Mouse (Mus musculus) c-Kit-positive CD71-positive TER-119-positive erythroid progenitor cells, embryonic 14.5 days (primary cell): ENCODE measurements around the gene Sdcbp2.

ENCODE experiments used
- DNase-seq: peaks from one replicate; pipeline ENCODE4 v3.0.0-alpha.2; 2013; ENCODE audit warnings: low spot score

Sdcbp2 gene

GRCm38 (mm10) chr2:151571873-151572700 lies at the start of gene Sdcbp2:
Gene Sdcbp2 (plus strand): TSS chr2:151572622.
- no peak for DNase-seq

- no peak for DNase-seq
These were observed 47.9 kb upstream of the Sdcbp2 start for GRCm38 (mm10) chr2:151524324-151525041.

DNA sequence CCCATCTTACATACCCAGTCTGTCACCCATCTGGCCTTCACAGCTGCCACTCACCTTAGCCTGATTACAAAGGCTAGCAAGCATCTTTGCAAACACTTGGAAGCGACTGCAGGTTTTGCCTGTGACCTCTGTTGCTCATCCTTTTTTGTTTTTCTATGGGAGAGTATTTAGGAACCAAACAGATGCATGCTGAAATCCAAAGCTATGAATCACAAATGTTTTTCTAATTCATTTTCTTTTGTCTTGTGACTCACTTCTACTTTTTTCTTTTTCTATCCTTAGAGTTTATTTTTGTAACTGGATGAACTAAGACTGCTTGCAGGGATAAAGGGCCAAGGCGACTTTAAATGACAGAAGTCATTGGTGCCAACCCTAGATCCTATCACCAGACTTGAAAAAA lies 46.9 kb upstream of the Sdcbp2 start:
- no peak for DNase-seq

GRCm38 (mm10) chr2:151528066-151528465 lies 44.4 kb upstream of the Sdcbp2 start:
- no peak for DNase-seq

DNA sequence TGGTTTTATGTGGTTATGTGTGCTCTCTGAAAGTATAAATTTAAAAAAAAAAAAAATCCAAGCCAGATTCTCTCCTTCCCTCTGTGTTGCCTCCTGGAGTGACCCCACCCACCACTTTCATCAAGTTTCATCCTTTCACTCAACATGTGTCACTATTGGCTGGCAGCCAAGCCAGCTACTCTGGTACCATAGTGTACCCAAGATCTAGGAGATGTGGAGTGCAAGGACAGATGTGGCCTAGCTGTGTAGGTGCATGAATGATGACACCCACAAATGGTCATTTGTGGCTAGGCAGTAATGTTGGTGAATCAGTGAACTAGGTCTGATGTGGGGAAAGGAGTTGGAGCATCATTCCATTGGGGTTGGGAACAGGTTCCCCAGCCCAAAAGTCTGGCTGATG lies 43.3 kb upstream of the Sdcbp2 start:
- DNase-seq, result no peak

- no peak for DNase-seq
These were observed 41.8 kb upstream of the Sdcbp2 start for GRCm38 (mm10) chr2:151530378-151531230.

DNA sequence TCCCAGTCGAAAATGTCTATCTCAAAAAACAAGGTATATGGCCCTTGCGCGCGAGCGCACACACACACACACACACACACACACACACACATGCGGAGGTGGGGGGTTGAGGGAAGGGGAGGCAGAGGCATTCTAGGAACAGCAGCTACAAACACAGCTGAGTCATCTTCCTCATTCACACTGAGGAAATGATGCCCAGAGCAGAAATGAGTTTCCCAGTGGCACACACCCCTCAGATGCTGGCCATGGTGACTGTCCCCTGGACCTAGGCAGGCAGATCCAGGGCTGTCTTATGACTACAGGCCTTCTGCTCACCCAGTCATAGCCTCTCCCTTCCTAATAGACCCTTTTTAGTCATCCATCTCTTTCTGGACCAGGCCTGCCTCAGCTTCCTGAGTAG lies 38.8 kb upstream of the Sdcbp2 start:
- DNase-seq, result no peak

- no peak for DNase-seq
These were observed 36.3 kb upstream of the Sdcbp2 start for GRCm38 (mm10) chr2:151535961-151536617.

DNA sequence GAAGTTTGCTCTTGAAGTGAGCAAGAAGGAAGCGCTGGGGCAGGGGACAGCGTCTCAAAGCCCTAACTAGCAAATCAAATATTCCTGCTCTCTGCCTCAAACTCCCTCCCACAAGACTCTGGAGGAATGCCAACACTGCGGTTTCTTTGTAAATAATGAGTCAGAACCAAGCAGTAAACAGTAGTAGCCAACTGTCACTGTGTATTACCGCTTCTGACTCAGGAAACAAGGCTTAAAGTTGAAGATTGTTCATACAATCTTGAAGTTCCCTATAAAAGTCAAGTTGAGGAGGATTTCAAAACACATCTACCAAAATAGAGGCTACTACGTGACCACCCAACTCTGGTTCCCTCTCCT lies 35.8 kb upstream of the Sdcbp2 start:
- no peak for DNase-seq

- no peak for DNase-seq
These were observed 33.8 kb upstream of the Sdcbp2 start for GRCm38 (mm10) chr2:151538646-151539045.

GRCm38 (mm10) chr2:151542323-151543062 lies 29.9 kb upstream of the Sdcbp2 start, which contains the start of gene Fkbp1a:
Gene Fkbp1a (plus strand): TSS chr2:151542483.
- peak; percentile 81 for DNase-seq

DNA sequence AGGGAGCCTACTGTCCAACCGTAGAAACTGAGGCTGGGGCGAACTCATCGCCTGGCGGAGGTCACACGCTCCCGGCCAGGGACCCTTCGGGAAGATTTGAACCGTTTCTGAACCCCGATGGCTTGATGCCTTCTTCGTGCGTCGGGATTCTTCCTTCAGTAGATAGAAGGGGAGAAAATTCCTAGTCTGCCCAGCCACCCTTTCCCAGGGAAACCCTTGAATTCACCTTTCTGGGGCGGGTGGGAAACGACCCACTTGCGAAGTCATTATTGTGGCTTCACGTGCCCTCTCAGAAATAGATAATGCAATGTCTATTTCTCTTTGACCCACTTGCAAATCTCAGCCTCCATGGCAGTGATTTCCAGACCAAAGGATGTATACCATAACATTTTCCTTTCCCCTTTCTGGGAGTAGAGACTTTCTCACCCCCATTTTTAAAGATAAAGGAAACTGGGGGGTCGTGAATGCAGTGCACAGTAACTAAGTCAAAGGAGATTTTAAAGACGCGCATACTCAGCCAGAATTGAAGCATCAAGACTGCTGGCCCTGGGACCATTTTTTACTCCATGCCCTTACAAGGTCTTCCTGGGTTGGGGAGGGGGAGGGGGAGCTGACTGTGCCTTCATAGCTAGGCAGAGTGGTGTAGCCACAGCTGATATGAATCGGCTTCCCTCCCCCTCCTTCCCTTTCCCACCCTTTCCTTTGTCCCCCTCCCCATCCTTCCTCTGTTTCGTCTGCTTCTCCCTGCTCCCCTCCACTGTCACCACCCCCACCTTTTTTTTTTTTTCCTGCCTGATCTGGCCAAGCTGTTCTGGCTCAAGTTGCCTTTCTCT lies 29.1 kb upstream of the Sdcbp2 start:
- no peak for DNase-seq

GRCm38 (mm10) chr2:151544673-151545072 lies 27.7 kb upstream of the Sdcbp2 start:
- DNase-seq, result no peak

GRCm38 (mm10) chr2:151546571-151546970 lies 25.9 kb upstream of the Sdcbp2 start:
- no peak for DNase-seq

DNA sequence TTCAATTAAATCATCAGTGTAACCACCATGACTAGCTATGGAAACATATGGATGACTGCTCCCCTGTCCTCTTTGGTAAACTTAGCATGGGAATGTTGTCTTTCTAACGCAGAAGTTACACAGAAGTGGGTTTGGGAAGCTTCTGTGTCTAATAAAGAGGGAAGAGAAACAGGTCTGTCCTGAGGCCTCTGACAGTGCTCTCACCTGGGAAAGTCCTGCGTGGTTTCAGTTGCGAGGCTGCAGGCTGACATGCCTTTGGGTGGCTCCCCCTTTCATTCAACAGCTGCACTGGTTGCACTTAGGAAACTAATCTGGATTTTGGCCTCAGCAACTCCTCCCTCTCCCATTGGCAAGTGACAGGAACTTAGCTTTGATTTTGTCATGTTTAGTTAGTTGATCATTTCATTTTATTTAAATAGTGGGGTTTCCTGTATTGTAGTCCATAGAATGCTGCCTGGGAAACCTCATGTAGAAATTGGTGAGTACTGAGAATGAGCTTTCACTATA lies 22.8 kb upstream of the Sdcbp2 start:
- DNase-seq, result no peak

DNA sequence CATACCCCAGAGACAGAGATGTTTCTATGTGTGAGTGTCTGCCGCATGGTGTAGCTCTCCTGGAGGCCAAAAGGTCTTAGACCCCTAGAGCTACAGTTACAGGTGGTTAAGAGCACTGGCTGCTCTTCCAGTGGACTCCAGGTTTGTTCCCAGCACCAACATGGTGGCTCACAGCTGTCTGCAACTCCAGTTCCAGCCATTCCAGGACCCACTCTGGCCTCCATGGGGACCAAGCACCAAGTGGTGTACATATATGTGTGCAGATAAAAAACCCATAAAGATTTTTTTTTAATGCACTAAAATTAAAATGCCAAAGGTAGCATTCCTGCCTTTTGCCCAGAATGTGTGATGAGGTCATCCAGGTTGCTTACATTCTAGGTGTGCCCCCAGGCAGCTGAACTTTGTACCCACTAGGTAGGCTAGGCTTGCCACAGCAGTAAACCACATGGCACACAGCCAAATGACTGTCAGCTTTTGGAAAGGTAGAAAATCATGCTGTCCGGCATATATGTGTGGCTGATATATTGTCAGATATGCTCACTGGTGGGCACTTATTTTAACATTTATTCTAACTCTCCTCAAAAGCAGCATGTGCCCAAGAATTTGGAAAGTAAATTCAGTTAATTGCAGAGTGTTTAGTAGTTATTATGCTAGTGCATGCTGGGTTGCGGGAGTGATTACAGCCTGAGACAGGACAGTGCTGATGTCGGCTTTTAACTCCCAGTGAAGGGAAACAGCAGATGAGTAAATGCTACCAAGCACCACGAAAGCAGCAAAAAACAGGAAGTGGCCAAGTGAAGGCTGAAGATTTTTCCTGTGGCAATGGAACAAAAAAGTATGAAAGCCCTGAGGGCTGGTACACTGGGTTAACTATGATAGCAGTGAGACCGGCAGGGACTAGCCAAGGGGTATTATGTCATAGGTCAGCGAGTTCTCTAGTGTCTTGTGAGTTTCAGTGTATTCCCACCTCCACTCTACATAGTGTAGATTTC lies 9.2 kb upstream of the Sdcbp2 start:
- no peak for DNase-seq

DNA sequence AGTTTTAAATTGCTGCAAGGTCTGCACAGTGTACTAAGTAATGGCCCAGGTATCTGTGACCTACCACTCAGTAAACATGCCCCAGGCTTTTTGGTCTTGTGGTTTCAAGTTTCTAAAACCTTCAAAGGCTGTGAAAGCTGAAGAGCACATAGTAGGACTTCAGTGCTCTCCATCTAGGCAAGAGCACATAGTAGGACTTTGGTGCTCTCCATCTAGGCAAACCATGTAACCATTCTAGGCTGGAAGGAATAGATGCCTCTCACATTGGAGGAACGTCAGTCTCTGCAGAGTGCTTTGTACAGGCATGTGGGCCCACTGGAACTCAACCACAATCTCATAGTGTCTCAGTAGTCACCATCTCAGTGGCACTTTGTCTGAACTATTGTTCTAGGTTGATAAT lies 8.4 kb upstream of the Sdcbp2 start:
- DNase-seq, result no peak

DNA sequence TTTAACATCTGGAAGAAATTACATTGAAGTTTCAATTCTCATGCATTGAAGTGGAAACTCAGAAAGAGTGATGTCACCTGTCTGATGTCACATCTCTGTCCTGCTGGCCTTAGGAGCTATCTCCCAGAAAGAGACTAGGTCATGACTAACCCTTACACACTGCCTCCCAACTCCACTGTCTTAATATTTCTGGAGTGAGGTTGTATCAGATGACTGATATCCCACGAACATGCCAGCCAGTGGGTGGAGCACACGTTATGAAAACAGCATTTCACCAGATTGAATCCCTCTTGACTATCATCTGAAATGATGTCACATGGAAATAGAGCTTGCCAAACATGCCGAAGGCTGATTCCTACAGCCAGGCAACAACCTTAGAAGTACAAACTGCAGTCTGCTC lies 7.4 kb upstream of the Sdcbp2 start:
- no peak for DNase-seq

- DNase-seq, result no peak
These were observed 5.6 kb upstream of the Sdcbp2 start for GRCm38 (mm10) chr2:151566856-151567255.
